Mouse (Mus musculus) ES-CJ7 (cell line): ENCODE results near the gene Il13.
A peak's percentile ranks its signal among the peaks of the same experiment; 100 is the strongest.

ENCODE experiments used
- DNase-seq: peaks from one replicate; pipeline ENCODE4 v3.0.0; 2011; ENCODE audit warnings: low read depth, low spot score

Gene Il13

GRCm38 (mm10) chr11:53634556-53634955 is at the start of gene Il13:
Gene Il13 (minus strand): TSS chr11:53634702.
- DNase-seq, result no peak

DNA sequence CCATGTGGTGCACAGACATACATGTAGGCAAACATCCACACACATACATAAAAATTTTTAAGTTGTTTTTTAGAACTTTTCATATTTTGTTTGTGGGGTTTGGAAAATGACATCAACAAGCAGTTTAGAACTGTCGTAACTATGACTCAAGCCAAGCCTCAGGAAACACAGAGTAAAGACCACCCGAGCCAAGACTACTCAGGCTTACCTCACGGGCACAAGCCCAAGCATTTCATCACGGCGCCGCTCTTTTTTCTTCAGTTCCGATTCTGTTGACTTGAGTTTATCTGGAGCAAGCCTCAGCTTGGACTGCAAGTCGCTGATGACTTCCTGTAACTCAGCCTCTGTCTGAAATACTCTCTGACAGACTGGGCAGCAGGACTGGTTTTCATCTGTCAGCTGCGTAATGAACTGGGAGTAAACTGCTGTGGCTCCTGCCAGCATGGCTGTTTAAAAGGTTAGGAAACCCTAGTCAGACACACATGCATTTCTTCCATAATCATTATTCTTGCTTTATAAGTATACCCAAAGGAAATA is 48.6 kb upstream of the Il13 start:
- DNase-seq, result no peak

DNA sequence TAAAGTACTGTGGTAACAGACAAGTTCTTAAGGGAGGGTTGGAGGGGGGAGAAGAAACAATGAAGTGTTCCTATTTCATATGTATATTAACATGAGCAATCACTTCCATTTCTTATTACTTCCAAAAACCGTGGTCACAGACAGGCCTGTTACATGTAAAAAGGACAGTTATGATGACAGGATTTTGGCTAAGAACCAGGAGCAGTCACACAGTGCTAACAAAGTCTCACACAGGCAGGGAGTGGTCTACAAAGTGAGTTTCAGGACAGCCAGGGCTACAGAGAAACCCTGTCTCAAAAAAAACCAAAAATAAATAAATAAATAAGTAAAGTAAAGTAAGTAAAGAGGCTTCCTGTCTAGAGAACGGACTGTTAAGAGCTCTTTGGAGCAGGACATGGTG is 47.7 kb upstream of the Il13 start:
- DNase-seq, result no peak

GRCm38 (mm10) chr11:53681686-53682085 is 47.2 kb upstream of the Il13 start:
- no peak for DNase-seq

- no peak for DNase-seq
Observed at GRCm38 (mm10) chr11:53680141-53680540, 45.6 kb upstream of the Il13 start.

- no peak for DNase-seq
Observed at GRCm38 (mm10) chr11:53671414-53671813, 36.9 kb upstream of the Il13 start.

GRCm38 (mm10) chr11:53664091-53664490 is 29.6 kb upstream of the Il13 start:
- no peak for DNase-seq

DNA sequence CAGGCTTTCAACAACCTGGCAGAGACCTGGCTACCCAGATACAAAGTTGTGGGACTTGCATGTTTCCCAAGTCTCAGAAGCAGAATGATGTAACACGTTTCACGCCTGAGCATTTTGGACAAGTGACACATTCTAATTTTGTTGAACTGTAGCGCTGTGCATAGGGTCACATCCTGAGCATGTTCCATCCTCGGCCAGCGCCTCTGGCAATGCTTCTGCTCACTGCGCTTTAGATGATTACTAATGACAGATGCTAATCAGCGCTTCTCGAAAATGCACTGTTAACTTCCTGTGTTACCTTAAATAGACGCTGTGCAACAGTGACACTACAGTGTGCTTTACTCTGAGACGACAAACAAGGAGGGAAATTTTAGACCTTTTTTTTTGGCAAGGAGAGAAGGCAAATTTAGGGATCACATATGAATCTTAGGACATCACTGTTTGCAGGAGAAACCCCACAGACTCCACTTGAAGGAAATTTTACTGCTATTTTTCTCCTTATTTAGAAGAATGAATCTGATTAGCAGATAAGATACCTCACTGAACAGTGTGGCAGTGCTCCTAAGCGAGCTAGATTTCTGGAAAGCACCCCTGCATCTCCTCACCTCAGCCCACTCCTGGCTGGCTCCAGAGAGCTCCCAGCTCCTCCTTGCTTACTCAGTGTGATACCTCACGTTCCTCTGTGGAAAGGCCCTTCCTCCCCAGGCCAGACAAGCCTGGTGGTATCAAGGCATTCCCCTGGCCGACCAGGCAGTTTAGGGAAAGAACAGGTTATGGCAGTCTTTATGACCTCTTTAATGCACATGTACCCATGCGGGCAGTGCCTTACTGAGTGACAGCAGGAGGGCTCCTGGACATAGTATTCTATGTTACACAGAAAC is 28.5 kb upstream of the Il13 start:
- DNase-seq, result no peak

- no peak for DNase-seq
Observed at GRCm38 (mm10) chr11:53657828-53658227, 23.3 kb upstream of the Il13 start.

DNA sequence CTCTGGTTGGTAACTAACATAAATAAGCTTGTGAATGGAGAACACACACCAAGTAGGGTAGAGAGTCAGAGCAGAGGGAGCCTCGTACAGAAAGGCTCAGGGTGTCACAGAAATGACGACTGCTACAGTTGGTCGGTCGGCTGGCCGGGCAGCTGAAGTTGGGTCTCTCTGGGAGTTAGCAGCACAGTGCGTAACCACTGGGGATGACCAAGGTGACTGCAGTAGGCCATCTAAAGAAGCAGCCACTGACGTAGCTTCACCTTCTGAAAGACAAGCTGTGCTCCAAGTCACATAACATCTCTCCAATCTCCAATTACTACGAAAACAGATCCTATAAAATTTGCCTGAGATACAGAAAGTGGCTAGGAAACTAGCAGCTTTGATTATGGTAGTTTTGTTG is 22.9 kb upstream of the Il13 start:
- no peak for DNase-seq

DNA sequence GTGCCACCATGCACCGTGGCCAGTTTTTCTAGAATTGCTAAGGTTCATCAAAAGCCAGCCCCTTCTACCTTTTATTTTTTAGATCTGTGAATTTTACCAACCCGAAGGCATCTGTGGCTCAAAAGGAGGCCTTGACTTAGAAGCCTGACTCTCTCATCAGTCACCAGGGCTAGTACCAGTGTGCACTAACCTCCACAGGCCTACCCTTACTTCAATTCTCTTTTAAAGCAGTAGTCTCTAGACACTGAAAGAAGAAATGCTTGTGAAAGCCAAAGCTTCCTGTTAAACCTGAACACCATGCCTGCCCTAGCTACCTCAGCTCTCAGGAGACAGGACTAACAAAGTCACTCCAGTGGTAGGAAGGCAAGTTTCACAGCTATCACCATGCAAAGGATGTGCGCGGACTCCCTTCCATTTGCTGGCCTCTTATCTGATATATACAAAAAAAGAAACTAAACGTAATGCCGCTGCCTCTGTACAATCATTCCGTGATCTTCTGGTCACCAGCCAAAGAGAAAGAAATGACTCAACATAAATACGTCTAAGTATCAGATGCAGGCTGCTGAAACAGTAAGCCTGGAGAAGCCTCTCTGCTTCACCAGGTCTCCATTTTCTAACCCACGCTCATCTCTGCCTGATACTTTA is 22.2 kb upstream of the Il13 start:
- DNase-seq, result no peak

DNA sequence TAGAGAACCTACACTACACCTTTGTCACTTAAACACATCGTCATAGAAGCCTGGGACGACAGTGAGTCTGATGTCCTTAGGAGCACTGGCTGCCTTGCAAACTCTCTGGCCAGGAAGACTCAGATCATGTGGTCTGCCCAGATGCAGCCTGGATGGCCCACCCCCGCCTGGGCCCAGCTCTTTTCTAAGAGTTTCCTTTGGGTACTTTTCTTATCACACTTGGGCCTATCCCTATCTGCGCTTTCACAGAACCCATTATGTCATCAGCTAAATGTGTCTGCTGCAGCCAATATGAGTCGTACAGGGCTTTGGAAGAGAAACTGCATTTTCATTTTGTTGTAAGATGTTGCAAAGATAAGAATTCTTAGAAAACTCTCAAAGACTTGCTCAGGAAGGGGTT is 20.5 kb upstream of the Il13 start:
- no peak for DNase-seq

- no peak for DNase-seq
Observed at GRCm38 (mm10) chr11:53652427-53652826, 17.9 kb upstream of the Il13 start.

DNA sequence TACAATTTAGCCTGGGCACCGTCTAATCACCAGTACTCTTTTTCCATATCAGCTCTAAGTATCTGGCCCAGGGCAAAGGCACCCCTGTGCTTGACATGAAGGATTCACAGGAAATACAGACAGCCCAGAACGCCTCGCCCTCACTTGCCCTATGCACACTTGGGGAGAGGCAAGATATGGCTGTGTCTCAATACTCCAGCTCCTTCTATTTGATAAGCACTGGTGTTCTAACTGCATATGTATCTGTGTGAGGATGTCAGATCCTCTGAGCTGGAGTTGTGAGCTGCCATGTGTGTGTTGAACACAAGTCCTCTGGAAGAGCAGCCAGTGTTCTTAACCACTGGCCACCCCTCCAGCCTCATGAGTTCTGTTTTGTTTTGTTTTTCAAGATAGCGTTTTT is 16.9 kb upstream of the Il13 start:
- no peak for DNase-seq

GRCm38 (mm10) chr11:53644017-53644416 is 9.5 kb upstream of the Il13 start:
- no peak for DNase-seq

DNA sequence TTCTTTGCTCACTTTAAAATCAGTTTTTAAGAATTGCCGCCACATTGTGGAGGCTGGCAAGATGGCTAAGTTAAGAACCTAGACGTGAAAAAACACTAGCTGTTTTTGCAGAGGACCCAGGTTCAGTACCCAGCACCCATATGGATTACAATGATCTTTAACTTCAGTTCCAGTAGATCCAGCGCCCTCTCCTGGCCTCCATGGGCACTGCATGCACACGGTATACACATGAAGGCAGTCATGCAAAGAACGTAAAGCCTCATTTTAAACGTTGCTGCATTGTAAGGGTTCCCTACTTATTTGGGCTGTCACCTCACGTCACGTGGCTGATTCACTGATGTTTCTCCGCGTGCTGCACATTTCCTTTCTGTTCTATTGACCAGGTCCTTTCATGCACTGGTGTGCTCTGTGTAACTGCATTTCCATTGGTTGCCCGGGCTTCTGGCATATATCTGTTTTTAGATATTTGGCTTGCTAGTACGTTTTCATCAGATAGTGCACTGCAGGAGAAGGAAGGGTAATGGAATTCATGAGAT is 8.3 kb upstream of the Il13 start:
- peak; percentile 61 for DNase-seq

- peak; percentile 32 for DNase-seq
Observed at GRCm38 (mm10) chr11:53637803-53638260, 3.3 kb upstream of the Il13 start.

DNA sequence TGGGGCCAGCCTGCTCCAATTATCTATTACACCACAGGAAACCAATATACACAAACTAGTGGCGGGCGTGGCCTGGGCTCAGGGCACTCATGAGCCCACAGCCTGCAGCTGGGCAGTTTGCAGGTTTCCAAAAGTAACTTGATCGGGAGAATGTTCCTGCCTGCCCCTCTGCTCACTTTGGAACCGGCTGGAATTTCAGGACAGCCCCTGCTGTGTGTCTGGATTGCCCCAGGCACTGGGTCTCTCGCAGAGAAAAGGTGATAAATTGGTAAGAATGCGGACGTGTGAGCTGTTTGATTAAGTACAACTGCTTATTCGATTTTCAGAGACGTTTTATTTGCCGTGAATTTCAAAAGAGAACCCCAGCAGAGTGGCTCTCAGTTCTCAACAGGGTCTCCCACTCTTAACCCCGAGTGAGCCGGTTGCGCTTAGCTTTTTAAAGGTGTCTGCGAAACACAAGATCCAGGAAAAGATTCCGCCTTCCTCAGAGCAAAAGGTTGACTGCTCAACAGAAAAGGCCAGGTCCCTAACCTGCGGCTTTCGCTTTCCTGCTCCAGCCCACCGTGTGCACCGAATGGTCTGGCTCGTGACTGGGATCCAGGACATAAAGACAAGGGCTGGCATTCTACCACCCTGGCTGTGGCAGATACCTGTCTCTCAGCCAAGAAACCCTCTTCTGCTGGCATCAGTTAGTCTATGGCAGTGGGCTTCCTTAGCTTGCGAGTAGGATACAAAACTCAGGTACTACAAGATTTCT is 2.7 kb upstream of the Il13 start:
- DNase-seq, result peak; percentile 60

GRCm38 (mm10) chr11:53636183-53636646 is 1.7 kb upstream of the Il13 start:
- DNase-seq, result no peak

DNA sequence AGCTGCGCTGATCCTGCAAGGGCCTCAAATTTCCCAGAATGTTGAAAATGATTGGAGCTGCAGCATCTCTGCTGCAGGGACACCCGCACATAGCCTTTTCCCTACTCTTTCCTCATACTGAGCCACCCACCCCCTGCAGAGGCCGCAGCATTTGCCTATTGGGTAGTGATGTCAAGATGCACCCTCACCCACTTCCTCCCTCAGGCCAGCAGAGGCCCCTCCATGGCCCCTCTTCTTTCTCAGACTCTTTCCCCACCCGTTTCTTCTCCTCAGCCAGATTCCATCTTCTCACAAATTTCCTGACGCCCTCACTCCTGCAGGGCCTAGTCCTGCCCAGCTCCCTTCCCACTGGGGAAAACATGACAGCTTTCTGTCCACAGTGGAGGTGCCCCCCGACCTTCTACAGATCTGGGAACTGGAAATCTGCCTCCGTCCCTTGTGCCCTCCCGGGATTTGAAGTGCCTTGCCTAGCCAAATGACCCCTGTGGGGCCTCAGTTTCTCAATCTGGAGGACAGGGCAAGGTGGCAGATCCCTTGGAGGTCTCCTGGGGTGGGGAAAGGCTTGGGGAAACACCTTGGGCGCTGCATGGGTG is 1.2 kb upstream of the Il13 start:
- DNase-seq, result no peak

DNA sequence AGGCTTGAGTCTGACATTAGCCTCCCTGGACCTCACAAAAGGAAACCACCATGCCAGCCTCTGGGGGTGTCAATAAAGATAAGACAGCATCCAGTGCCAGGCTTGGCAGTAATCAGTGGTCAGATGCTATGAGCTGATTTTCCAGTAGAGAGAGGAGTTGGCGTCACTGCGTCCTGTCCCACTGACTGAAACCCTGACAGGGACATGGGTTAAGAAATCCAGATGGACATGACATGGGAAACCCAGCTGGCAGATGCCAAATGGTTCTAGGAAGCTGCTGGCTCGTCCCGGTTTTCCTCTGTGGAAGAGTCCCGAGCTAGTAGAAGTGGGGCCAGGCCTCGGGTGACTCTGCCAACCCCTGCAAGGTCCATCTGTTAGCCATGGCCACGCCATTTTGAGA is 858 bp downstream of the Il13 start:
- no peak for DNase-seq
